Mouse (Mus musculus): Measurements from ENCODE around the gene Itga2. TPM values are rescaled to one million over a fixed set of nuclear protein-coding genes. Genes with fewer than 3 reads are reported as not detected.

Itga2 gene
- polyA plus RNA-seq, 1 experiment from 2014 or later: 1.9 TPM

GRCm38 (mm10) chr13:114822871-114823270 is 109.0 kb downstream of the Itga2 start:
- 96% methylated on average over 2 of the region's 2 CpGs for WGBS
- peaks cover 7% of the 10 kb centered on the region; the same call in 1 of the 2 replicates for H3K36me3 ChIP-seq (ENCODE audit: control insufficient read depth, insufficient read depth)

GRCm38 (mm10) chr13:114818513-114818912 is 113.4 kb downstream of the Itga2 start:
- H3K9ac ChIP-seq (ENCODE audit: low read length): peak overlapping the region; percentile 76
- 25% methylated on average over 9 of the region's 9 CpGs for WGBS
- no peaks in the 10 kb centered on the region for H3K27me3 ChIP-seq (ENCODE audit: control insufficient read depth, insufficient read depth, low read length)
- no peak overlapping the region for H3K27ac ChIP-seq (ENCODE audit: low read length)
- H3K36me3 ChIP-seq (ENCODE audit: control insufficient read depth, insufficient read depth): peaks cover 4% of the 10 kb centered on the region; the same call in 1 of the 2 replicates
- peak overlapping the region; percentile 96 for H3K4me2 ChIP-seq (ENCODE audit: low read depth, low read length)
- peak overlapping the region; percentile 85 for H3K4me3 ChIP-seq (ENCODE audit: low read length)
- no peaks in the 10 kb centered on the region for H3K9me3 ChIP-seq (replicated peaks; ENCODE audit: control insufficient read depth, low read length)
- H3K4me1 ChIP-seq (ENCODE audit: control insufficient read depth, insufficient read depth, low read length): peaks cover 12% of the 10 kb centered on the region
- ATAC-seq (replicated peaks; ENCODE audit: extremely low read depth, insufficient read depth, low FRiP score): 0 out of 2 replicates have a peak, but pooled peaks have one; percentile 42

More at GRCm38 (mm10) chr13:114822871-114823270, 109.0 kb downstream of the Itga2 start:
- Histone ChIP-seq H3K27me3 (ENCODE audit: control insufficient read depth, insufficient read depth, low read length) (no peaks in the 10 kb centered on the region), H3K4me2 (ENCODE audit: low read depth, low read length) (no peak overlapping the region), H3K27ac (ENCODE audit: low read length) (no peak overlapping the region), H3K4me3 (ENCODE audit: low read length) (no peak overlapping the region), H3K9ac (ENCODE audit: low read length) (no peak overlapping the region), H3K4me1 (ENCODE audit: control insufficient read depth, insufficient read depth, low read length) (peaks cover 11% of the 10 kb centered on the region), H3K9me3 (replicated peaks; ENCODE audit: control insufficient read depth, low read length) (no peaks in the 10 kb centered on the region)
- ATAC-seq (replicated peaks; ENCODE audit: extremely low read depth, insufficient read depth, low FRiP score): no peak

GRCm38 (mm10) chr13:114817751-114818360 is 114.0 kb downstream of the Itga2 start, which contains the start of gene Mocs2:
Gene Mocs2 (plus strand): TSS chr13:114818236.
- under 1% methylated on average over 39 of the region's 39 CpGs for WGBS
- Histone ChIP-seq H3K9me3 (replicated peaks; ENCODE audit: control insufficient read depth, low read length) (no peaks in the 10 kb centered on the region), H3K4me3 (ENCODE audit: low read length) (peak within 1 kb of the TSS; percentile 85), H3K27me3 (ENCODE audit: control insufficient read depth, insufficient read depth, low read length) (no peaks in the 10 kb centered on the region), H3K4me2 (ENCODE audit: low read depth, low read length) (peak within 1 kb of the TSS; percentile 96), H3K4me1 (ENCODE audit: control insufficient read depth, insufficient read depth, low read length) (peaks cover 12% of the 10 kb centered on the region), H3K36me3 (ENCODE audit: control insufficient read depth, insufficient read depth) (peaks cover 4% of the 10 kb centered on the region; the same call in 1 of the 2 replicates), H3K27ac (ENCODE audit: low read length) (no peak within 1 kb of the TSS), H3K9ac (ENCODE audit: low read length) (peak within 1 kb of the TSS; percentile 76)
- ATAC-seq (replicated peaks; ENCODE audit: extremely low read depth, insufficient read depth, low FRiP score): peak; percentile 95

GRCm38 (mm10) chr13:114809624-114810210 is 122.2 kb downstream of the Itga2 start:
- no peaks in the 10 kb centered on the region for H3K27me3 ChIP-seq (ENCODE audit: control insufficient read depth, insufficient read depth, low read length)
- no peak overlapping the region for H3K4me2 ChIP-seq (ENCODE audit: low read depth, low read length)
- no peaks in the 10 kb centered on the region for H3K4me1 ChIP-seq (ENCODE audit: control insufficient read depth, insufficient read depth, low read length)
- H3K4me3 ChIP-seq (ENCODE audit: low read length): no peak overlapping the region
- H3K36me3 ChIP-seq (ENCODE audit: control insufficient read depth, insufficient read depth): no peaks in the 10 kb centered on the region
- H3K9ac ChIP-seq (ENCODE audit: low read length): no peak overlapping the region
- WGBS: 52% methylated on average over 5 of the region's 5 CpGs
- no peak for ATAC-seq (replicated peaks; ENCODE audit: extremely low read depth, insufficient read depth, low FRiP score)
- no peaks in the 10 kb centered on the region for H3K9me3 ChIP-seq (replicated peaks; ENCODE audit: control insufficient read depth, low read length)
- no peak overlapping the region for H3K27ac ChIP-seq (ENCODE audit: low read length)

- no peaks in the 10 kb centered on the region for H3K36me3 ChIP-seq (ENCODE audit: control insufficient read depth, insufficient read depth)
- no peaks in the 10 kb centered on the region for H3K9me3 ChIP-seq (replicated peaks; ENCODE audit: control insufficient read depth, low read length)
- ATAC-seq (replicated peaks; ENCODE audit: extremely low read depth, insufficient read depth, low FRiP score): no peak
- H3K27ac ChIP-seq (ENCODE audit: low read length): no peak overlapping the region
- H3K4me1 ChIP-seq (ENCODE audit: control insufficient read depth, insufficient read depth, low read length): no peaks in the 10 kb centered on the region
- no peaks in the 10 kb centered on the region for H3K27me3 ChIP-seq (ENCODE audit: control insufficient read depth, insufficient read depth, low read length)
- H3K4me2 ChIP-seq (ENCODE audit: low read depth, low read length): no peak overlapping the region
- H3K9ac ChIP-seq (ENCODE audit: low read length): no peak overlapping the region
- no peak overlapping the region for H3K4me3 ChIP-seq (ENCODE audit: low read length)
- whole genome bisulfite sequencing: 82% methylated on average over 2 of the region's 2 CpGs
These were observed 128.9 kb downstream of the Itga2 start for GRCm38 (mm10) chr13:114802971-114803370.

GRCm38 (mm10) chr13:114801857-114802256 is 130.0 kb downstream of the Itga2 start:
- no peak for ATAC-seq (replicated peaks; ENCODE audit: extremely low read depth, insufficient read depth, low FRiP score)
- Histone ChIP-seq H3K36me3 (ENCODE audit: control insufficient read depth, insufficient read depth) (no peaks in the 10 kb centered on the region), H3K27me3 (ENCODE audit: control insufficient read depth, insufficient read depth, low read length) (no peaks in the 10 kb centered on the region), H3K4me3 (ENCODE audit: low read length) (no peak overlapping the region), H3K4me2 (ENCODE audit: low read depth, low read length) (no peak overlapping the region), H3K9ac (ENCODE audit: low read length) (no peak overlapping the region), H3K4me1 (ENCODE audit: control insufficient read depth, insufficient read depth, low read length) (no peaks in the 10 kb centered on the region), H3K9me3 (replicated peaks; ENCODE audit: control insufficient read depth, low read length) (no peaks in the 10 kb centered on the region), H3K27ac (ENCODE audit: low read length) (no peak overlapping the region)
- 80% methylated on average over 3 of the region's 3 CpGs for WGBS

- Histone ChIP-seq H3K9ac (ENCODE audit: low read length) (no peak overlapping the region), H3K27ac (ENCODE audit: low read length) (no peak overlapping the region), H3K36me3 (ENCODE audit: control insufficient read depth, insufficient read depth) (no peaks in the 10 kb centered on the region), H3K27me3 (ENCODE audit: control insufficient read depth, insufficient read depth, low read length) (no peaks in the 10 kb centered on the region), H3K9me3 (replicated peaks; ENCODE audit: control insufficient read depth, low read length) (no peaks in the 10 kb centered on the region), H3K4me1 (ENCODE audit: control insufficient read depth, insufficient read depth, low read length) (no peaks in the 10 kb centered on the region), H3K4me2 (ENCODE audit: low read depth, low read length) (no peak overlapping the region), H3K4me3 (ENCODE audit: low read length) (no peak overlapping the region)
- ATAC-seq (replicated peaks; ENCODE audit: extremely low read depth, insufficient read depth, low FRiP score): no peak
- 35% methylated on average over 6 of the region's 6 CpGs for WGBS
These were observed 138.5 kb downstream of the Itga2 start for GRCm38 (mm10) chr13:114793250-114794030.

- Histone ChIP-seq H3K9me3 (replicated peaks; ENCODE audit: control insufficient read depth, low read length) (no peaks in the 10 kb centered on the region), H3K4me2 (ENCODE audit: low read depth, low read length) (no peak overlapping the region), H3K4me3 (ENCODE audit: low read length) (no peak overlapping the region), H3K9ac (ENCODE audit: low read length) (no peak overlapping the region), H3K27ac (ENCODE audit: low read length) (no peak overlapping the region), H3K36me3 (ENCODE audit: control insufficient read depth, insufficient read depth) (no peaks in the 10 kb centered on the region), H3K27me3 (ENCODE audit: control insufficient read depth, insufficient read depth, low read length) (no peaks in the 10 kb centered on the region), H3K4me1 (ENCODE audit: control insufficient read depth, insufficient read depth, low read length) (no peaks in the 10 kb centered on the region)
- ATAC-seq (replicated peaks; ENCODE audit: extremely low read depth, insufficient read depth, low FRiP score): no peak
- 85% methylated on average over 1 of the region's 1 CpGs for WGBS
These were observed 140.4 kb downstream of the Itga2 start for GRCm38 (mm10) chr13:114791511-114791910.

Measured in heart, embryonic 16.5 days (tissue).